Mouse (Mus musculus) heart, adult 2 months (tissue): ENCODE data around the gene Wdr31.

Experiments used
- CTCF ChIP-seq: fragments of 200-600 bp; IDR thresholded peaks from 2 replicates; pipeline ENCODE4 v1.8.1; 2022; ENCODE audit warnings: antibody characterized with exemption, mild to moderate bottlenecking, moderate library complexity
- EP300 ChIP-seq: fragments of 200-500 bp; IDR thresholded peaks from 2 replicates; pipeline ENCODE4 v1.6.1; 2011; ENCODE audit warnings: low read depth, low read length, control low read depth; ENCODE audit not compliant: insufficient read depth
- POLR2A ChIP-seq: fragments of 200-500 bp; IDR thresholded peaks from 2 replicates; pipeline ENCODE4 v1.6.1; 2011; ENCODE audit warnings: mild to moderate bottlenecking, low read depth, low read length, control low read depth; ENCODE audit not compliant: insufficient read depth

GRCm38 (mm10) chr4:62475131-62475530 lies 4.4 kb upstream of the Wdr31 start:
- TF ChIP-seq CTCF = no peak
- no peak for TF ChIP-seq EP300
- no peak for TF ChIP-seq POLR2A
